Mouse (Mus musculus) embryo, embryonic 10 days (tissue): Measurements from ENCODE around the gene Agbl4.

Experiments used
- DNase-seq: peaks from one replicate; pipeline ENCODE4 v3.0.0-alpha.2; 2015; ENCODE audit warnings: low spot score

Gene Agbl4

DNA sequence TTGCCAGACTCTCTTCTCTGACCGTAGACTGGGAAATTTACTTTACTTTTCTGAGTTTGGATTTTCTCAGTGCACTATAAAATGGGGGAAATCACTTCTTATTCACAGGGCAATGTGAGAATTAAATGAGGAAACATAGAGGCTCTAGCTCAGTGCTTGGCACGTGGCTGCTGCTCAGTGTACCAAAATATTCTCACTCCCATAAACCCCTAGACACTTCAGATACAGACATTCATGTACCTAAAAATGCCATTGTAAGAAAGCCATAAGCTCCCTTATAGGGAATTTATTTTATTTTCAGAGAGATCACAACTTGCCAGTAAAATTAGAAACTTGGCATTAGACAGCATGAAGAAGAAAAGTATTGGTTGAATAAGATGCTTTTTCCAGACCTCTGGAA is 883.5 kb downstream of the Agbl4 start:
- no peak for DNase-seq

DNA sequence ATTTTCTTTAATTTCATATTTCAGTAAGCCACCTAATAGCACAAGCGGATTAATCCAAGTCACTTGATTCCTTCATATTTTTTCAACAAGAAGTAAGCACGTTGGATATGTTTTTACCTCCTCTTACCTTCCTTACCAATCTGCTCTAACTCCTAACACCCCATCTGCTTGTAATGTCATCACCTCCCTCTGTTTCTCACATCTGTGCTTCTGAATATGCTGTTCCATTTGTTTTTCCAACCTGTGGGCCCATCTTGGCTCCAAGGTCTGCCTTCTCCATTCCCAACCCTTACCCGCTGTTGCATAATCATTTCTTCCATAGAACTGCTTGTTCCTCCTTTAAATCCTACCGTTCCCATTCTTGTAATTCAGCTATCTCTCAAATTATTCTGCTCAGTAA is 884.4 kb downstream of the Agbl4 start:
- no peak for DNase-seq

DNA sequence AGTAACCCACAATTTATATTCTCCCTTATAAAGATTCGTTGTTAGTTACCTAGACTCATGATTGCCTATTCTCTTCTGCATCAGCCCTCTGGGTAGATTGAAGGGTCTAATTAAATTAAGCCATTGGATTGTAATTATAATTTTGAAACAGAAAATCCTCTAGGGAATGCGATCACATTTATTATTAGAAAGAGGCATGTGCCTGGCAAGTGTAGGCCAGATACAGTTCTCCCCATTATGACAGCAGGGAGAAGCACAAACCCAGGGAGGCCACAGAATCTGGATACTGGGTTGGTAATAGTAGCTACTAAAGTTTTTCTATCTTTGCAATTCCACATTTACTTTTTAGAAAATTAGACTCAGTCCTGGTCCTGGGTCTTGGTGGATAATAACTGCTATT is 887.2 kb downstream of the Agbl4 start:
- no peak for DNase-seq

DNA sequence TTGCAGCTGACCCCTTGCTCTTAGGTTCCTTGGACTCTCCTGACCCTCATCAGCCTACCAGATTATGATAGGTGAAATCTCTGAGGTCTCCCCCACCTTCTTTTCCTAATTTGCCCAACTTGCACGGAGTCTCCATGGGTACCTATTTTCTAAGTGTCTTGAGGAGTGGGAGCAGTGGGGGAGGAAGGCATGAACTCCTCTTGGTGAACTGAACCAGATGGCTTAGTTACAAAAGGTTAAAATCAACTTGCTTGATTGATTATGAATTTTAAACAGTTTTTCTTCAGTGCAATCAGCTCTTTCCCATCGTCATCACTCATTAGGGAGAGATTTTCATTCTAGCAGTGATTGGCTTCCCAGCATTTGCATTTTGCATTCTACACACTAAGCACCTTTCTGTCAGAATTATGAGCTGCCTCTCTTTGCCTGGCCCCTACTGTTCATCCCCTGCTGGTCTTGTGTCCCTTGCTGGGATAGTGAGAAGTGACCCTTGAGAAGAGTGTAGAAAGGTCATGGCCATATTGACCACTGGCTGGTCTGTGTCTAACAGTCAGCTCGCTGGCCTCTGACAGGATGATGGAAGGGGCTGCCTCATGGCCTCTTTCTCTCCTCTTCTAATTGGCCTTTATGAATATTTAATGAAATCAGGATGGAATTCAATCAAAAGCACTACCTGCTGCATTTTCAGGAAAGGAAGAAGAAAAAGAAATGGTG is 897.2 kb downstream of the Agbl4 start:
- DNase-seq: no peak

DNA sequence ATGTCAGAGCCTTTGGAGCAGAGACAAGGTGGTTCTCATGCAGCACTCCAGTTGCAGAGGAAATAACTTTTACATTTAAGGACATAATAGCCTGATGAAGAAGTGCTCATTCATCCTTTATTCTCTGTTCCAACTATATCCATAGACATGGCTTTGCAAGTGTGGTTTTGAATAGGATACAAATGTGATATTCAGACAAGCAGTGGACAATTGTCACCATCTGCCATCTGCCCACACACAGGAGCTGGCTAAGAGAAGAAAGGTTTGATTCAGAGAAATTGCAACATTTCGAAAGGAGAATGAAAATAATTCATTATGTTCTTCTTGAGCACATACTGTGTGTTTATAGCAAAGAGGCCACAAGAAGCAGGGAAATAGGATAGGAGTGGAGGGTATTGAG is 909.1 kb downstream of the Agbl4 start:
- DNase-seq: no peak

DNA sequence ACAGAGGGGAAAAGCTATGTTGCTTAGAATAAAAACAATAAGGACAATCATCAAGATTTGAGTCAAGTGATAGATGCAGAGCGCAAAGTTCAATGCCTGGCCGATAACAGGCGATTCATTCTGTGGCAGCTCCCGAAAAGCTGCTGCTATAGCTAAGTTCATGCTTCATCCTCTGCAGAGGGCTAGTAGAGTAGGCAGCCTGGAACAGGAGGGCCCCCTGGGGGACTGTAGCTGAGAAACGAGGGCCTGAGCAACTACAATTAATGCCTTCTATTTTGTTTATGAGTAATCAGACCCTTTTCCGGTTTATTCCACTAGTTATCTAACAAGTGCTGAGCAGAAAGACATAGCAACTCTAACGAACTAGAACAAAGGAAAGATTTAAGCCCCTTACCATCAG is 909.7 kb downstream of the Agbl4 start:
- no peak for DNase-seq

DNA sequence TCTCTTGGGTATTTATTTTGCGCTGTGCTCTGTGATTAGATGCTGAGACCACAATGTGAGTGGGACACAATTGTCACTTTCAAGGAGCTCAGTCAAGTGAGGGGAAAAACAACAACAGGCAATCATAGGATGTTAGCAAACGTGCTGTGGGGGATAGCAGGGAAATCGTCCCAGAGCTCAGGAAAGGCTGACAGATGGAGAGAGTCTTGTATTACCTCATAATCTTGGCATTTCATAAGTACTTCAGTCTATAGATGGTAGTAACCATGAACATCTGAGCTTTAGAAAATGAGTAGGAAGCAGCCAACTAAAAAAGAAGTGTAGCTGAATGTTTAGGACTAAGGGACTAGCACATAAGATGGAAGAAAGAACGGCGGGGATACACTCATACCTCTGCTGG is 910.2 kb downstream of the Agbl4 start:
- DNase-seq: no peak

DNA sequence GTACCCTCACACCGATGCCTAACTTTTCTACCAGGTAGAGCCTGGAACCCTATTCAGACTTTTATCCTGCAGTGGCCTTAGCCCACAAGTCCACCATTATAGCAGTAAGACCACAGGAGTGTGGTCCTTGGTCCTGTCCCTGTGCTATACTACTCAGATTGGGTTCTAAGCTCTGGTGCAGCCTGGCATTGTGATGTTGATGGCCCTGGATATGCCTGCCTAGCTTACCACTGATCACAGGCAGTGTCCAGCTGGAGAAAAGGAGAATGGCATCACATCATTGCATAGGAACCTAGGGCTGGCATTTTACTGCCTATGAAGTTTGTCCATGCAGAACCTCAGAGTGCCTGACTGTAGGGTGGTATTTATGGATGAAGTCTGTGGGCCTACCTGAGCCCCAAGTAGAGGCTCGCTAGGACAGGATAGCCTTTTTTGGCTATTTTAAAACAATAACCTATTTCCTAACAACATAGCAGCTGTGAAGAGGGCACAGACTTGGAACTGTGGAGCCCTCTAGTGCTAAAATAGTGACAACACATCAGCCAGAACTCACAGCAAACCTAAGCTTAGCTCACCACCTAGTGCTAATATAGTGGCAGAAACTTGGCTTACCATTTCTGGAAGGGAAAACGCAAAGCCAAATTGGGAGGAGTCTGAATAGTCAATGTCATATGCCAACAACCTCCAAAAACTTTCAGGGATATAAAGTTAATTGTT is 911.3 kb downstream of the Agbl4 start:
- DNase-seq: peak; percentile 46

DNA sequence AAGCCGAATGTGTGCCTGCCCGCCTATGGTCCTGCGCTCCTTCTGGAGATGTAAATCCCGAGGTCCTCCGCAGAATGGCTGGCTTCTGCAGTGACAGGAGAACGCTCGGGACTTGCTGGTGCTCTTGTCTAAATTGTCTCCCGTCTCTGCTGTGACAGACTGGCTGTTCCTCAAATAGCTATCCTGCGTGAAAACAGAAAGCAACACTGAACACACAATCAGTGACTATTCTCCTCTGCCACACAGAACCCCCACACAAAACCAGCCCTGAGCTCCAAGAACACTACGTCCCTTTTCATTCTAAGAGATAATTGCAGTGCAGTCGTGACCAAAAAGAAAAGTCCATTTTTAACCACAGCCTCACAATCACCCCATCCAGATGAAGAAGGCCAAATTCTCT is 929.6 kb downstream of the Agbl4 start:
- no peak for DNase-seq

DNA sequence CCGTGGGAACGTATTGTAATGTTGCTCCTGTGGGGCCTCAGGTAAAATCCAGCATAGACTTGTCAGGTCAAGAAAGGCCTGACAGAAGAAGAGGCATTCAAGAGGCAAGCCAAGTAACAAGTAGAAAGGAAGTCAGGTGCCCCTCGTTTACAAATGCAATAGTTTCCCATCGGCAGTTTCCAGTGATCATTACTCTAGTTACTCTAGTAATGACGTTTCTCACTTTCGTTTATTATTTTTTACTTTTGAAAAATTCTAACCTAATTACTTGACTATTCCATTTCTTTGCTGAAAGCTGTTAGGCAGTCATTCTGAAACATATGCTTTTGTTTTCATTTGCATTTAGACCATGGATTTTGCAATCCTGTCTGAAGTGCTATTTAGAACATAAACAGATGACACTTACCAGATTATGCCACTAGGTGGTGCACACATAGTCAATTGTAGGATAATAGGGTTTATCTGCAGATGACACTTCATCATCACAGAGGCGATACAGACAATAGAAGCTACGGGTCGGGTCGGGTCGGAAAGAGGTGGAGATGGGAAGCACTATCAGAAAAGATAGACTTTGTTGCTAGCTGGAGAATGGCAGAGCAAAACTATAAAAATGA is 930.4 kb downstream of the Agbl4 start:
- DNase-seq: peak; percentile 70

DNA sequence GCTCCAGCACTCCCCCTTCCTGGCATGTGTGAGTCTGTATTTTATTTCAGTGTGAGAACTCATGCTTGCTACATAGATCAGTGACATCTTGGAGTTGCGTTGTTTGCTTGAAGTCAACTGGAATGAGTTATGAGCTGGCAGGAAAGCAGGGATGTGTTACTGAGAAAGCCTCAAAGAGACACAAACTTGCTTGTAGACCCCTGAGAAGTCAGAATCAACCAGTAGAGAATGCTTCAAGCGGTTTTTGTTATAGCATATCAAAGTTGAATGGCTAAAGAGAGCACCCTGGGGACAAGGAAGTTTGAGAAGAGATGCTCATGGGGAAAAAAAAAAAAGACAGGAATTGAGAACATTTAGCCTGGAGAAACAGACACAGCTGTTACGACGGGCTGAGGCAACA is 932.0 kb downstream of the Agbl4 start:
- no peak for DNase-seq

DNA sequence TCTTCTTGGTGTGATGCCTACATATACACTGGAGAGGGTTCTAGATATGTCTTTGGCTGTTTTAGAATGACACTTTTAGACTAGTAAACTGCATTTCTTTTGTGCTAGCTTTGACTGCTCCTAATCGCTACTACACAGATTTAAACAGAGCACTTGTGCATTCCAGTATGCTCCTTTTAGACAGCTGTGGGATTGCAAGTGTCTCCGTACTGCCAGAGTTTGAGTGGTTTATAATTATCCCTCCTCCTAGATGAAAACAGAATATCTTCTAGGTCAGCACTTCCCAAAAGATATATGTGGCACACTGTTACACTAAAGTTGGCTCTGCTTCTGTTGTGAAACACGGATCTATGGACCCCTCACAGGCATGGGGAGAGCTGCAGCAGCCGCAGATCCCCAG is 935.4 kb downstream of the Agbl4 start:
- DNase-seq: no peak

DNA sequence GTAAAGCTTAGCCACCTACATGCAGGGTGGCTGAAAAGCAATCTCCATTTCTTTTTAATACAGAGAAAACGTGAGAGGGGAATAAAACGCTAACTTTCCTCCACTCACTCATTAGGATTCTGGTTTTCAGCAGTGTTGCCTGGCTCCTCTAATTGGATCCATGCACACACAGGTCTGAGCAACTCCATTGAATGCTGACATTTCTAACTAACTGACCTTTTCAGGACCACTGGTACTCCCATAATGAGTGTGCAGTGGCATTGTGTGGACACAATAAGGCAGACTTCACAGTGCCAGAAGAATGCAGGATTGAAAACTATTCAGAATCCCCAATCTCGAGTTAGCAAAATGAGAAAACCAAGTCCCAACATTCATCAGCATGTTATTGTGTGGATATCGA is 952.5 kb downstream of the Agbl4 start:
- DNase-seq: peak; percentile 55

DNA sequence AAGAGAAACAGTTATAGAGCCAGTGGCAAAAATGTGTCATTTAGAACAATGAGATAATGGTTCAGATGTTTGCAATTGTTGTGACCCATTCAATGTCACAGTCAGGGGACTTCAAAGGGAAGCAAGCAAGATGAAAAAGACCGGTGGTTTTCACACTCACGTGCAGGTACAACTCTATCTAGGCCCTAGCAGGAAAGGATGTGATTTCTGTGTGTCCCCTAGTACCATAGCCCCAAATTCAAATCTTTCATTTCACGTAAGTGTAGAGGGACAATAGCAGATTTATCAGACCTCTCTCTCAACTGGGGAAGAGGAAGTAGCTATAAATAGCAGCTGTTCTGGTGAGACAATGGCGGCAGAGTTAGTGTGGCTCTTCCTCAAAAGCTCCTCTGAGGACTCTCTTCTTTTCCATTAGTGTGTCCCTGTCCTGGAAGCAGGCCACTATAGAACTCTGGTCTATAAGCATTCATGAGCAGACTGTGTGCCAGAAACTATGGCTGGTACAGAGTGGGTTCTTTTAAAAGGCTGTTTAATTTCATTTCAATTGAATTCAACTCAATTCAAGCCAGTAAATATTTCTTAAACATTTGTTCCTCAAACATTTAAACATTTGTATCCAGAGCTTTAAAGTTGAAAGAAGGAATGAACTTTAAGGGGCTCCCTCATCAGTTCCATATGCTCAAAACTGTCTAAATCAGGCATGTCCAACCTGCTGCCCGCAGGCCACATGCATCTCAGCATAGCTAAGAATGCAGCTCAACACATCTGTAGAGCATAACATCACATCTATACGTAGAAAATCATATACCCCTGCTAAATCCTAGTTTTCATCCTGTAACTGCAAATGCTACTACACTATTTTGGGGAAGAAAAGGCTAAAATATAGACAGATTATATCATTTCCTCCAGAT is 953.4 kb downstream of the Agbl4 start:
- DNase-seq: no peak

DNA sequence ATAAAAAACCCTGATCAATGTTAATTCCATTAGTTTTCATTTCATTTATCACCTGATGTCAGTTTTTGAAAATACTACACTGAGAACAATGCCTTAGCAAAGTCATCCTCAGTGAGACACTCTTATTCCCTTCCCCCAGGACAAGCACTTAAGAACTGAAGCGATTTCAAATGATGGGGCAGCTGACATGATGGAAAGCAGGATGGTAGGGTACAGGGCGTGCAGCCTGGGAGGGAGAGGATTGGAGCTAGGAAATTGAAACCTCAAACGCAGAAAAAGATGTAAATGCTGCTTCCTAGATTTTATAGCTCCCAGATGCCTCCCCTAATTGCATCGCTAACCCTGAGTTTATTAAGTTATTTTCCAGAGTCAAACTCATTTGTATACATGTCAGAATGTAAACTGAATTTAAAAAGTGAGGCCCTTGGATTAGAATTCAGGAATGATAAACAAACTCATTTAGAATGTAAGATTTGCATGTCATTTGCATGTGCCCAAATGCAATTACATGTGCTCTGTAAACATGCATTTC is 959.2 kb downstream of the Agbl4 start:
- peak; percentile 33 for DNase-seq

DNA sequence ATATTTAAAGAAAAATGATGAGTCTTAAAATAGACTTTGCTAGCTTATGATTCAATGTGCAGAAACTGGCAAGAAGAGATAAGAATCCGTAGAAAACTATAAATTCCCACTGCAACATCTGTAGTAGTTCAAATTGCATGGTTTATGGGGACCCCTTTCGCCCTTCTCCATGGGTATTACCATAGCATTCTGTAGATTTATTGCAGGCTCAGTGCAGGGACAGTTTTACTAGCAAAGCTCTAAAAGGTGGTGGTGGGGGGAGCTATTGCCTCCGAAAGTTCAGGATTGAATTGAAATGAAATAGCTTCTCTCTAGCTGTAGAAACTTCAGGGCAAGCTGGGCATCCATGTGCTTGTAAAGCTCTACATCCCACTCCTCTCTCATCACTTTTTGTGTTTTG is 959.7 kb downstream of the Agbl4 start:
- DNase-seq: peak; percentile 44

DNA sequence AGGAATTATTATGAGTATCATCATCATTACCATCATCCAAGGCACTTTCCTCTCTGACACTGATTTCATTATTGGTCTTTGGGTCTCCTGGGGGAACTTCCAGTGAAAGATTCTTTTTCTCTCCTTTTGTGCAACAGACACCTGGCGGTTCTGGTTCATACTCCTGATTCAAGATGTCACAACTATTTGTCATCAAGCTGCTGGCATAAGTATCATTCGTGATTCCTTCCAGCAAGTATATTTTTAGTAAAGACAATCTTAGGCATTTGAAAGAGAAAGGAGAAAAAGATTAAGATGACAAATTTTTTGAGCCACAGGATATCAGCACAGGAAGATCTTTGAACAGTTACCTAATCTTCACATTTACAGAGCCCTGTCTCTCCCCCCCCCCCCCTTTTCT is 966.7 kb downstream of the Agbl4 start:
- DNase-seq: no peak

DNA sequence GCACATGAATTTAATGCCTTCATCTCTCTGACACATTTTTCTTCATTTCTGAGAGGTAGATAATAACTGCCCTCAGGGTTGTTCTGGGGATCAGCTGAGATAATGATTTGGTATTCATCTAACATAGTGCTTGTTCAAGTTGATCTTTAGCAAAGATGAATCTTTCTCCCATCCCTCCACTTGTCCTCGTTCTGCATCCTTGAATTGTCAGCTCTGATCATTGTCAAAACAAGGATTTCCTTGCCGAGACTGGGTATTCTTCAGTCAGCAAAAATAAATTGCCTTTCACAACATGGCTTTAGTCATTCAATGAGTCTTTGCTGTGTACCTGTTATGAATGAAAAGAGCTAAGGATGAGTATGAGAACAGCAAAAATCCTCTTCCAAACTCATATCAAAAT is 970.3 kb downstream of the Agbl4 start:
- no peak for DNase-seq

DNA sequence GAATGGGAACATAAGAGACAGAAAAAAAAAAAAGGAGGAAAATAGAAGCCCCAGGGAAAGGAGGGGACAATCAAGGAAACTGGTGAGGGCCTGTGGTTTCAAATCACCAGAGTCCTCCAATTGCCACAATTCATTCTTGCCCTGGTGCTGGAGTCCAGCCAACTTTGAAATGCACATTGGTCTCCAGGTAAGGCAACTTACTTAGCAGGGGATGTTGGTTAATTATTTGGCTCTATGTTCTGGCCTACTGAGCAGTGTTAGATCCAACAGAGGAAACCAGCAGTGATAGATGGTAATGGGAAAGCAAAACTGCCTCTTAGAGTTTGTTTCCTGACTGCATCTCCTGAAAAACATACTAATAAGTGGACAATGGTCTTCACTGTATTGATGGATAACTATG is 979.7 kb downstream of the Agbl4 start:
- DNase-seq: no peak

DNA sequence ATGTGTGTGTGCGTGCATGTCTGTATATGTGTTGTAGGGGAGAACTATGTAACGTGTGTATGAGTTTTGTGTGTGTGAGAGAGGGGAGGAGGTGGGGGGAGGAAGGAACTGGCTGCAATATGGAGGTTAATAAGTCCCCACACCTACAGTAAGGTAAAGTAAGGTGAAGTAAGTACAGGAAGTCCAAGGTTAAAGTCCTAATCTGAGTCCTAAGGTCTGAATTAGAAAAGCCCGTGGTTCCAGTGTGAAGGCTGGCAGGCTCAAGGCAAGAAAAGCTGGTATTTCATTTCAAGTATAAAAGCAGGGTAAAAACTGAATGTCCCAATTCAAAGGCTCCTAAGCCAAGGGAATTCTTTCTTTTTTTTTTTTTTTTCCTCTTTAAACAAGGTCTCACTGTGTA is 980.6 kb downstream of the Agbl4 start:
- no peak for DNase-seq

DNA sequence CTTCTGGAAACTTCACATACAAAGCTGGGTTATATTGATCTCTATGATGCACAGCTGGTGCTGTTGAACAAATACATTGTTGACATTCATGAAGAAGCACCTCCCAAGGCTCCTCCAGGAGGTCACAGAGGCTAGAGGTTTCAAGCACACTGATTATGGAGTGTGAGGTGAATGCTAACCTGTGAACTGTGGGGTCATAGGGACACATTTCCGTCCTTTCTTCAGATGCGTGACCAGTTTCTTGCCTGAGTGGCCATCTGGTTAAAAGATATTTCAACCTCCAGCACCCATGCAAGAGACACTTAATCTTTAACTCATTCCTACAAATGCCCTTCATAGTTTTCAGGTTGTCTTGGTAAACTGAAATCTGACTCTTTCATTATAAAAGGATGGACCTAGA is 985.6 kb downstream of the Agbl4 start:
- no peak for DNase-seq

DNA sequence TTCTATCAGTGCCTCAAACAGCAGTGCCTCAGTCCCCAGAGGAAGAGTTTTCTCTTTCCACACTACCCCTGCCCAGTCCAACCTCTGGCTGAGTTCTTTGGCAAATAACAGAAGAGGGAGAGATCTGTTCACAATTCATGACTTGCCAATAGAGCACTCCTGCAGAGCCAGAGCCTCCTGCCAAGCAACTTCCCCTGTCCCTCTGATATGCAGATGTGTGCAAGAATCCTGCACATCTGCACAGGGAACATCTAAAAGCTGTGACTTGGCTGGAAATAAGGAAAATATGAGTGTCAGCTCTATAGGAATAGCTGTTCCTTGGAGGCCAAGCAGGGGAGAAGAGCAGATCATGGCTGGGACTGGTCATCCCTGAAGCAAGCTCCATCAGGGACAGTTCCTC is 993.3 kb downstream of the Agbl4 start:
- no peak for DNase-seq
